Mouse (Mus musculus) ovary, adult 18-20 months (tissue): ENCODE data around the gene Slc44a5.
"Not testable (repeated sequence)": the region's sequence is repeated elsewhere in the genome, so short reads cannot be mapped to it uniquely, and the experiment has no call there.

Source experiments
- DNase-seq: peaks from one replicate; pipeline ENCODE4 v3.0.0; 2022; ENCODE audit warnings: low spot score, mixed read lengths

Slc44a5 gene

DNA sequence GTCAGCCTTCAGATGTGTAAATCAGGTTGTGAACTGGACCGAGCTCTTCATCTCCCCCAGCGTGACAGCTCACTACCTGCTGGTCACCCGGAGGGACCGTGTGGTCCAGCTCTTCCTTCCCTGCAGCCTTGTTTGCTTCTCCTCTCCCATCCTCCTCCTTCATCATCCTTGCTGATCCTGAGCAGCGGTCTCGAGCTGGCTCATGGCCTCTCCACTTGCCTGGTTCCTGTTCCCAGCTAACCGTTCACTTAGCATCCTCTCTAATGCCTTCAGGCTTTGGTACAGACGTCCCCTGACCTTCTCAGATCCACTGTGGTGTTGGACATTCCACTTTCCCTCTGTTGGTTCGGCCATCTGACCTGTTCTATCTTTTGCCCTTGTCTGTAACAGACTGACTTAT lies 128.4 kb downstream of the Slc44a5 start:
- no peak for DNase-seq

DNA sequence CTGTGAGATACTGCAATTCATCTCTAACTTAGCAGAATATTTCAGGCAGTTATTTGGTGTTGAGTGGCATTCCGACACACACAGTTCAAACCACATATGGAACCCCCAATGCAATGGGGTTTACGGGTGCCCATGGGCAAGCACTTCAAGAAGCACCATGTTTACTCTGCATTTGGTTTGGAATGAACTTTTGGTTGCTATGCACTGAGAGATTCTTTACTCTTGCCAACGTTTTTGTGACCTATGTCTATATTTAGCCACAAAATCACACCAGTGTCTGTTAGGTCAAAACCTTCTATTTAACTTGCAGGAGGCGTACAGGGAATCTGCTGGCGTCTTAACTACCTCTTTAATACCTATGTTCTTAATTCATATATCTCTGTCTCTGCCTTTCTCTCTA lies 137.3 kb downstream of the Slc44a5 start:
- no peak for DNase-seq

DNA sequence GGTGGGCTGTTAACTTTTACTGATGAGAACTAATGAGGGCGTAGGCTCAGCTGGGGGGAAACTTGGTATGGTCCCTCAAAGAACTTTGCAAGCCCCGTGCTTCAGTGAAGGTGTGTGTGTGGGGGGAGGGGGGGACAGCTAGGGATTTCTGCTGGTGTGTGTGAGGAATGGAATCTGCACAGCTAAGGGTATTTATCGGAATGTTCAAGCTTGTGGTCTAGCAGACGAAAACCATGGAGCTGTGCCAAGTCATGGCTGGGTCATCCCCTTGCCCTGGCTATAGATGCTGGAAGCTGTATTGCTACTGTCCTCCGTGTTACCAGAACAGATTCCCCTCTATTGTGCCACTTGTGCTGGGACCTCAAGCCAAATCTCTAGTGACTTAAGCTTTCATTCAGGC lies 138.0 kb downstream of the Slc44a5 start:
- no peak for DNase-seq

DNA sequence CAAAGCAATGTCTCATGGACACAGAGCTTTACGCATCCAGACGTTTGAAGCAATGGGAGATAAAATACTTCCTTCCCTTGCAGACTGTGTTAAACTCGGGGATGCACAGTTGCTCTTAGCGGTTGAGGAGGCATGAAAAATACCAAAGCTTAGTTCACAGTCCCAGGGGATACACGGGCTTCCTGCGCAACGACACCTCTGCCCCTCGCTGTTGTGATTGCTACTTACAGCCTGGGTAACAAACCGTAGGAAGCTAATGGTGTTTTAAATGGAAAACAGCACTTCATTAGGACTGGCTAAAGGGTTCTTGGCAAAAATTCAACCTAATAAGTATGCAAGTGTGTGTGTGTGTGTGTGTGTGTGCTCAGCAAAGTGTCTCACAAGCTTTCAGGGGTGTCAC lies 141.8 kb downstream of the Slc44a5 start:
- no peak for DNase-seq

DNA sequence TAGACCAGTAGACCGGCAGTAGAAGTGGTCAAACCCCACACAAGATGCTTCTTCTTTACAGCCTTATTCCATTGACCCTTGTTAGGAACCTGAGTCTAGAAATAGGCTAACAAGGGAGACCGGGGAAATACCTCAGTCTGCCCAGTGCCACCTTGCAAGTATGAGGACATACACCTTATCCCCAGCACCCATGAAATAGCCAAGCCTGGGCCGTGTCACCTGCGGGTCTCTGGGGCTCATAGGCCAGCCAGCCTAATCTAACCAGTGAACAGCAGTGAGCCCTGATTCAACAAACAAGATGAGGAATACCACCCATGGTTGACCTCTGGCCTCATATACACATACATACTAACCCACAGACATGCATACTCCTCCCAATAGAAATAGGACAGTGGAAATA lies 142.2 kb downstream of the Slc44a5 start:
- no peak for DNase-seq

DNA sequence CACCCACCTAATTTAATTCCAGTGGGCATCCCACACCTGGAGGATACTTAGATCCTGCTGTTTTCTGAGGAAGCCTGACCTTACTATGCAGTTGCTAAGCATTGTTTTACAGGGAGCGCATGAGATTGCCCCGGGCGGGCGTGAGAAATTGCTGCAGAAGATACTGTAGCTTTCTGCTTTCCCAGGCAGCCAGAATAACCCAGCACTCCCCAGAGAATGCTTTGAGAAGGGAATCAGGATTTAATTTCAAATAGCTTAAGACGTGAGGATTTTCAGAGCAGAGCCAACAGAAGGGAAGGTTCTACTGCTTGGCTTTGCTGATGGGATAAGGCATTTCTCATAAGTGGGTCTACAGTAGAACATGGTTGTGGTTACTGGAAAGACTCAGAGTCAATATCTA lies 142.8 kb downstream of the Slc44a5 start:
- DNase-seq = no peak

DNA sequence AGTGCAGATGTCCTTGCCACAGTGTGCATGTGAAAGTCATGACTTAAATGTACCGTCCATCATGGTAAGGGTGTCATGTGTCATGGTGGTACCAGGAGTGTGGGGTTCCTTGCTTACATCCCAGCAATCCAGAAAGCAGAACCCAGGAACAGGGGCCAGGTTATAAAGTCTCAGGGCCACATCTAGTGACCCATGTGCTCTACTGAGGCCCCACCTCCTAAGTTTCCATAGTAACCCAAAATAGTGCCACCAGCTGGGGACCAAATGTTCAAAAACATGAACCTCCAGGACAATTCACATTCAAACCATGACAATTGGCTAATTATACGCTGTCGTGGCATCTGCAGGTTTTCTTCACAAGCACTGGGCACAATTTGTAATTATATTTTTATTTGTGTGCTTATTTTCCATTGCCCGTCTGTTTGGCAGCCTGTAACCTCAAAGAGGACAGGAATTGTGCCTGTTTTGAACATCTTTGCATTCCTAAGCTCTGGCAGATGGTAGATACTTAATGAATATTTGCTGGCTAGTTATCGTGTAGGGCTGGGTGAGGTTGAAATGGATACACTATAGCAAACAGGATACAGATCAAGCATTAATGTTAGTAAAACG lies 145.9 kb downstream of the Slc44a5 start:
- DNase-seq = no peak

DNA sequence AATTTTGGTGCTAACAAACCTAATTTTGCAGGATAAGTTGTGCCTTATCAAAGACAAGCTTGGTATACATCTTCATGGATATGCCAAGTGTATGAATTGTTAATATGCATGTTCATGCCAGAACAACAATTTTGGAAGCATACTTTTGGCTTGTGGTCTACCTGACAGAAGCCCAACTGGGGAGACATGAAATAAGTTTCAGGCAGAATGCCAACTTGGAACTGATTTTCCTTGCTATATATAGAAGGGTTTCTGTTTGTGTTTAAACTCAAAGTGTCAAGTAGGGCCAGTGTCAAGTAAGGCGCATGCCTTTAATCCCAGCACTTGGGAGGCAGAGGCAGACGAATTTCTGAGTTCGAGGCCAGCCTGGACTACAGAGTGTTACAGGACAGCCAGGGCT lies 149.3 kb downstream of the Slc44a5 start:
- no peak for DNase-seq

DNA sequence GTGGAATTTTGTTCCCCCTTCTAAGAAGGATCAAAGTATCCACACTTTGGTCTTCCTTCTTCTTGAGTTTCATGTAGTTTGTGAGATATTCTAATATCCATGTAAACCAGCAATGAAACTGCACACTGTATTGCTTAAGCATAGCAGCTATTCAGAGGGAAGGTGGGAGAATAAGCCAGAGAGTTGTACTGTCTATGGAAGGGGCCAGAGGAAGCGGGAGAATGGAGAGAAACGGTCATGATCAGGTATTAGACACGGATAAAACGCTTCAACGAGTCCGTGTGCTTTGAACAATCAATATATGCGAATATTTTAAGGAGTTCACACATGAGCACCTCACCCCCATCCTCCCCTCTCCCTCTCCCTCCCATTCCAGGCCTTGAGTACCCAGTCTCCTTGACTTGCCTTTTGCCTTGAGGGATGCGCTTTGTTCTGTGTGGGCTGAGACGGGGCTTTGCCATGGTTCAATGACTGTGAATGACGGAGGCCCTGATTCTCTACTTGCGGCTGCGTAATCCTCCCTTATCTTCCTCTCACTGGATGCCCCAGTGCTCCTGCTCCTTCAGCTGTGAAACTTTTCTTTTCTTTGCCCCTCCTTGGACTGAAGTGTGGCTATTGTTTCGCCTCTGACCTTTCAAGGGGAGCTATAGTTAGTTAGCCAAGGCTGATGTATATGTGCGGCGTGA lies 151.8 kb downstream of the Slc44a5 start:
- DNase-seq = no peak

DNA sequence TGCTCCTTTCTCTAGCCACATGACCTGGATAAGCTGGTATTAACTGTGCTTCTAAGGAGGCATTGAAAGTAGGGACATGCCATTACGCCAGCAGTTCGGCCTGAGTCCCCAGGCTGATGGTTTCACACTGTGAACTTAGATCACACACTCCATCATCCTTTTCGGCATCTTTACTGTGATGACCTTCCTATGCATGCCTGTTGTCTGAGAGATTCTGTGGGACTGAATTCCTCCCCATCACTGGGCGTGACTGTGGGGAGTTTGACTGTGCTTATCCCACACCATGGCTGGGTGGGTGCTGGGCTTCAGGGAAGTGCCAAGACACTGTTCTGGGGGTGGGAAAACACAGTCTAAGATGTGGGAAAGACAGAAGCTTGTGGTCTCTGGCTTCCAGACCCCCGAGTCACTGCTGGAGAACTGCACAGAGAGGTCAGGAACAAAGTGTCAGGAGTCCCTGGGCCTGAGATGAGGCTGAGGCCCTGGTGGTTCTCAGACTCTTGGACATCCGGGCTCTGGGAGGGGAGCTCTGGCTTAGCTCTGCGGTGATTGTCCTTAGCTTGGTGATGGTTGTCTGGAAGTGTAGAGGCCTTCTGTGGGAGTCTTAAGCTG lies 152.6 kb downstream of the Slc44a5 start:
- no peak for DNase-seq

DNA sequence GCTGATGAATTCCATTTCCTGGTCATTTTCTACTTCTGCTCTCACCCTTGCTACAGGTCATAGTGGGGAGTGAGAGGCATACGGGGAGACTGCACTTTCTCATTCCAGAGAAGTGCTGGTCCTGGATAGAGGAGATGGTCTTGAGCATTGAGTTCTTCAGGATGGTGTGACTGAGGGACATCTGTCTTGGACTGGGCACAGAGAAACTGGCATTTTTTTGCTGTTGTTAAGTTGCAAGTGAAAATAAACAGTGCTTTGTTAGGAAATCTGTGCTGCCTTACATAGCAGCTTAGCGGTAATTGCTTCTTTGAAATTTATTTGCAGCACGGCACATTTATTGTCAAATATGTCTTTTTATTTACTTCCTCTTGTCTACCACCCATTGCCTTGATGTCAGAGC lies 154.0 kb downstream of the Slc44a5 start:
- no peak for DNase-seq

DNA sequence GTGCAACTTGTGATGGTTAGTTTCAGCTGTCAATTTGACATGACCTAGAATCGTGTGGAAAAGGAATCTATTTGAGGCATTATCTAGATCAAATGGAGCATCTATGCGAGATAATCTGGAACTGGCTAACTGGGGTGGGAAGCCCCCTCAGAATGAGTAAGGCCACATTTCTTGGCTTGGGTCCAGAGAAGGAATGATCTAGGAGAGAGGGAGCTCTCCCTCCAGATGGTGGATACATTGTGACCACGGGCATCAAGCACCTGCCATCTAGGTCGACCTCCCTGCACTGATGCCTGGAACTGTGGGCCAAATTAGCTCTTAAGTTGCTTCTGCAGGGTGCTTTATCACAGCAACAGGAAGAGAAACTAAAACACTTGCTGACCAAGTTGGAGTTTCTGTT lies 155.8 kb downstream of the Slc44a5 start:
- no peak for DNase-seq

DNA sequence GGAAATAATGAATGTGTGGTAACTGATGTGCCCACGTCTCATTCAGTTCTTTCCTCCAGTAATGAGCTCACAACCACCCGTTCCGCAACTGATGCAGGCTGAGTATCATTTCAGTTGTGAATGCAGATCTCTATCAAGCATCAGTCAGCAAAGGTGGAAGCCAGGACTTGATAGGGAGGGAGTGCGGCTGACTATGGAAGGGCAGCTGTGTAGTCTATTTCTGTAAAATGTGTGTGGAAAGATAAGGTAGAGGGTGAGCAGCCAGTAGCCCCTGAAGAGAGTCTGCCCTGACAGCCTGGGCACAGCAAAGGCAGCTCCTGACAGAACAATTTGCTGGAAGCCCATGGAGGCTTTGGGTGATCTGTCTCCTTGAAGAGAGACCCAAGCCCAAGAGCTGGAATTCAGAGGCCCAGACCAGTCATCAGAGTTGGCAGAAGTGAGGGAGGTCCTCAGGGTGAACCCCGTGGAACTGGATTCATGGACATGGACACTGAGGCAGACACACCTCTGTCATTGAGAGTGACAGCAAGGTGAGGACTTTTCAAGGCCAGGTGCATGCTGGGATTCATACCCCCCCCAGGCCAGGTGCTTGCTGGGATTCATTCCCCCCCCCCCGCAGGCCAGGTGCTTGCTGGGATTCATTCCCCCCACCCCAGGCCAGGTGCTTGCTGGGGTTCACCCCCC lies 157.3 kb downstream of the Slc44a5 start:
- no peak for DNase-seq

DNA sequence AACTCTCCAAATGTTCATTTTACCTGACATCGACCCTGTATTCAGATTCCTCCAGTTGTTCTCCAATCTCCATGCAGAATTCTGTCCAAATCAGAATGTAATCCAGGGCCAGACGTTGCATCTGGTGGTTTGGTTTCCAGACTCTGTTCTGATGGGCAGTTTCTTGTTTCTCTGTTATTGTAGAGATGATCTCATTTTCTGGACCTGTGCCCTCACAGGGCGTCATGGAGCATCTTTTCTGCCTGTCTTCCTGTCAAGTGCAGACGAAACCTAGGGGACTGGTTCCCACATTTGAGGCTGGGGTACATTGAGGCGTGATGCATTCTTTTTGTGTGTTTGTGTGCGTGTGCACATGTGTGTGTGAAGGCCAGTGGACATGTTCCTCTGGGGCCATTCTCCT lies 160.8 kb downstream of the Slc44a5 start:
- no peak for DNase-seq

DNA sequence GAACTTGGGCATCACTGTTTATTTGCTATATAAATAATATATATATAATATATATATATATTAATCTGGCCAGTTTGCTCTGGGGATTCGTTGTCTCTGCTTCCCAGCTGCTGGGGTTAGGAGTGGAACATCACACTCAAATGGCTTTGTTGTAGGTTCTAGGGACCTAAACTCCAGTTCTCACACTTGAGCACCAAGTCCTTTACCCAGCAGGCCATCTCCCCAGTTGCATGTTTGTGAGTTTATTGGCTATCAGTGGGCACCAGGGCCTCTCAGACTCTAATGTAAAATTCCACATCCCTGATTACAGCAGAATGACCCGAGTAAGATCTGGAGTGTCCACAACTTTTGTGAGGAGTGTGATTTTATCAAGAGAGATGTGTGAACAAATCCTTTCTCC lies 161.5 kb downstream of the Slc44a5 start:
- DNase-seq = no peak

DNA sequence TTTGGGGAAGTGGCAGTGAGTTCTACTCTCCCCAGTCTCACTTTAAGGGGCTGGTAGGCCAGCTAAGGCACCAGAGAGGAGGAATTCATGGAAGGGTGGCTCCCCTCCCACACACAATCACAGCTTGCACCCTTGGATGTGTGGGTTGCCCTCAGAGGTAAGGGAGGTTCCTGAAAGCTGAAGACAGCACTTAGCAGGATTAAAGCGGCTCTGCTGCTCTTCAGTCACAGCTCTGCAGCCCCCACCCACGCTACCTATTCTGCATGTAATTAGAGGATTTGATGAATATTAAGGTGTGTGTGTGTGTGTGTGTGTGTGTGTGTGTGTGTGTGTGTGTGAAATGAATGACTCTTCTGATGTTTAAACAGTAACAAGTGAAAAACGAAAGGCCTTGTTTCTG lies 163.3 kb downstream of the Slc44a5 start:
- DNase-seq = no peak

DNA sequence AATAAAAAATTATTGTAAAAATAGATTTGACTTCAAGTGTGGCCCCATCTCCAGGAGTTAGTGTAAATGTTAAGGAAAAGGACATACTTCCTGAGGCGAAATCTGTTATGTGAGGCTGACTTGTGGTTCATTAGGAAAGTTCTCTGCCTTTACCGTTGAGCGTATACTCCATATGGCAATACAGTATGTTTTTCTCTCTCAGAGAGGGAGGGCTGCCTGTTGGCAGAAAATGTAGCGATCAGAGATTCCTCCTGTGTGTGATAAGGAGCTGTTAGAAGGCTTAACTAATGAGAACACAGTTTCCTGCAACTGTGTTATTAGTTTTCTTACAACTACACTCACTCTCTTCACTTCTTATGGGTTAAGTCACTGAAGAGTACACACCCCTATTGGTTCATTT lies 168.1 kb downstream of the Slc44a5 start:
- no peak for DNase-seq

DNA sequence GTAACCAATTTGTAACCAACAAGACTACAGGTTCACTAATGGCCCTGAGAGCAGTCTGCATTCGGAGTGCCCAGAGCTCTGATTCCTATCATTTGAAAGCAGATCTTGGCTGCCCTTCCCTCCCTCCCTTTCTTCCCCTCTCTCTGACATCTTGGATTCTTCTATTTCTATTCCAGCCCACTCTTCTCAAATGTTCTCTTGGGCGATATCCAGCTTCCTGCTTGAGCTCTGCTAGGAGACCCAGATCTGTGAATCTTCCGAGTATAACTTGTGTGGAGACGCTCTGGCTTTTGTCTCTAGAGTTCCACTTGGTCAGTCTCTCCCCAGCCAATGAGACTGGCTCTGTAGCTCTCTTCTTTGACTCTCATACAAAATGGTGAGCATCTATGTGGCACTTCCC lies 169.4 kb downstream of the Slc44a5 start:
- DNase-seq = no peak

DNA sequence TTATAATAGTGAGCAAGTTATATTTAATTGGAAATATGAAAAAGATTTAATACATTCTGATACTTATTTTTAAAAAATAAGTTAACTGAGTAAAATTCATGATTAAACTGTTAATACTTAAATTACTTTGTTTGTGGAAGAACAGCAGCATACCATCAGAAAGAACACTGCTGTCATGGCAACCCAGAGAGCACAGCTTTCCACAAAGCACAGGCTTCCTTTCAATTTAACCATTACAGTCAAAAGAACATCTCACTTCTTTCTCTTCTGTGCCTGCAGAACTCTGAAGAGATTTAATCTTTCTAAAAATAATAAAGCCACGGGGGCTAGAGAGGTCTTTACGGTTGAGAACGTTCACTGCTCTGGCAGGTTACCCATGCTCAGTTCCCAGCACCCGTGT lies 172.5 kb downstream of the Slc44a5 start:
- no peak for DNase-seq

DNA sequence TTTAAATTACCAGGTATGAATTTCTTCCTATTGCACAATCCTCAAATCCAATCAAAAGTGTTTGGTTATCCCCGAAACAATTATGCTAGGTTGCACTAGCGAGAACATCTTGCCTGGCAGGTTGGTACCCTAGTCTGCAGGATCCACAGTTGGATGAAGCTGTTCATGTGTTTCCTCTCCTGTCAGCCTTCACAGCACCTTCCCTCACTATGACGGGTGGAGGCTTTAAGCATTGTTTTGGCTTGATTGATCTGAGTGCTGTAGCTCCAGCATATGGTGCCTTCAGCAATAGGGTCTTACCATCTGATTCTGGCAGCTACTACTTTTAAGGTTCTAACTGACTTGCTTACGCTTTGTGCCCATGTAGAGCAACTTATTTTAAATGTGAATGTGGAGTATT lies 176.5 kb downstream of the Slc44a5 start:
- DNase-seq = no peak

DNA sequence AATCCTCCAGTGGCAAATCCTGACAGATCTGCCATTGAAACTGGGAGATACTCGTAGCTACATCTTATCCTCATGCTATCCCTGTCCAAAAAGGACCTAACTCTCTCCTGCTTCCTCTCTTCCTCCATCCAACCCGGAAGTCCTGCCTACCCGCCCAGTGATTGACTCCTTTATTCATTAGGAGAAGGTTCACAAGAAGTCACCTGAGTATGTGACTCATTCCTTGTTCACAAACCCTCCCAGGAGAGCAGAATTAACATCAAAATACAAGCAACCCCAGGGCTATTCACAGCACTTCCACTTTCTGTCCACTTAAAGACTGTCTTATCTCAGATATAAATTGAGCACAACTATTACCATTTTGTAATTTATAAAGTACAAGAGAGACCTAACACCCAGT lies 180.3 kb downstream of the Slc44a5 start:
- not testable (repeated sequence) for DNase-seq

DNA sequence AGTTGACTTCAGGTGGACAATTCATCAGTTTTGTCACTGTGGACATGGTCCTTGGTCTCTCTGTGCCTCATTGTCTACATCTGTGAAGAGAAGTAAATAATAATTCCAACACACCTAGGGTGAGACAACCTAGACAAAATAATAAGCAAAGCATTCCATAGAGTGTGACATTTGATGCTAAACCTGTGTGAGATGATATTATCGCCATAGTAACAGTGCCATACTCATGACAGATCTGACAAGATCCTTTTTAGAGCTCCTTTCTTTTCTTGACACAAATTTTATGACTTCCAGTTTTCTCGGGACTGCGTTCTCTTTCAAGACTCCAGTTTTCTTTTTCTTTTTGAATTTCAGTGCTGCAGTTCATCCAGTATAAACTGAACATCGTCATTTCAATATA lies 192.6 kb downstream of the Slc44a5 start:
- DNase-seq = no peak

DNA sequence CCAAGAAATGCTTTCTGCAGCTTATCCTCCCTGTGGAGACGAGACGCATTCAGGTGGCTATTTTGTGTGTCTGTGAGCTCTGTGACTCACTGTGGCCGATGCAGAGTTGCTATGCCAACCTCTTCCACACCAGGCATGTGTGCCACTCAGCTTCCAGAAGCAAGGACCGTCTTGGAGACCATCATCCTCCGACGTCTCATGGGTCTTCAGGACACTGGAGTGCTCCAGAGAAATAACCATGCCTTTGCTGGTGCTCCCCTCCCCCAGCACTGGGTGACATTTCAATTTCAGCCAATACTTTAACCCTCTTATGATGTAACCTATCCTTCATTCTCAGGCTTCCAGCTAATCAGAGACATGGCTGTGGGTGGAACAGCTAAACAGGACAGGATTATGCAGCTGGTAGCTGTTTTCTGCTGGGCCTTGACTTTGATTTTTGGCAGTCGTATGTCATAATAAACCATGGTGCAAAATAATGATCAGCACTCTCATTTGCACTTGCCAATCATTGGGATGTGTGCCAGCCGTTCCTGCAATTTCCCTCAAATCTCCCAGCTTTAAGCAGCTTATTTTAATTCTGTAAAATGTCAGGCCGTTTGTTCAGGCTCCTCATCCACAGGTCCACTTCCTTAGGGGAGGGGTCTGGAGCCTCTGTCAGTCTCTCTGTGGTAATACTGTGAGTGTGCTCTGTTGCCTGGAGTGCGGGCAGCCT lies 198.8 kb downstream of the Slc44a5 start:
- DNase-seq = no peak
